Mouse (Mus musculus) stomach, embryonic 16.5 days (tissue): ENCODE measurements around the gene Irgq. TPM values are rescaled to one million over a fixed set of nuclear protein-coding genes. Genes with fewer than 3 reads are reported as not detected.
A peak's percentile ranks its signal among the peaks of the same experiment; 100 is the strongest.
"Not testable (repeated sequence)": the region's sequence is repeated elsewhere in the genome, so short reads cannot be mapped to it uniquely, and the experiment has no call there.

Experiments
- ATAC-seq: fragments of 200-750 bp; cut with Nextera tagmentation; 2 replicates; pipeline ENCODE4 v1.8.0; 2017; ENCODE audit warnings: moderate number of reproducible peaks, moderate TSS enrichment; ENCODE audit not compliant: insufficient read depth, low FRiP score
- H3K27ac ChIP-seq: fragments of 300-500 bp; sonication (generic); 2 replicates; pipeline ENCODE4 v1.5.1; 2014; ENCODE audit warnings: low read length
- H3K27me3 ChIP-seq: fragments of 300-500 bp; sonication (generic); 2 replicates; pipeline ENCODE4 v1.6.1; 2014; ENCODE audit warnings: low read length, control low read depth, mixed read lengths; ENCODE audit not compliant: control insufficient read depth, insufficient read depth
- H3K36me3 ChIP-seq: fragments of 300-500 bp; sonication (generic); 2 replicates; pipeline ENCODE4 v1.6.1; 2014; ENCODE audit warnings: low read length; ENCODE audit not compliant: control insufficient read depth, insufficient read depth
- H3K4me1 ChIP-seq: fragments of 300-500 bp; sonication (generic); 2 replicates; pipeline ENCODE4 v1.6.1; 2014; ENCODE audit warnings: low read length, control low read depth, mixed read lengths; ENCODE audit not compliant: control insufficient read depth, insufficient read depth
- H3K4me2 ChIP-seq: fragments of 300-500 bp; sonication (generic); 2 replicates; pipeline ENCODE4 v1.6.1; 2014; ENCODE audit warnings: low read depth, low read length, mixed read lengths
- H3K4me3 ChIP-seq: fragments of 300-500 bp; sonication (generic); replicated peaks from 2 replicates; pipeline ENCODE4 v1.5.1; 2014; ENCODE audit warnings: mild to moderate bottlenecking, low read length
- H3K9ac ChIP-seq: fragments of 300-500 bp; sonication (generic); 2 replicates; pipeline ENCODE4 v1.6.1; 2014; ENCODE audit warnings: low read length
- H3K9me3 ChIP-seq: fragments of 300-500 bp; sonication (generic); replicated peaks from 2 replicates; pipeline ENCODE4 v1.6.1; 2016; ENCODE audit warnings: low read length, control low read depth; ENCODE audit not compliant: control insufficient read depth
- WGBS: fragments of 180-500 bp; shearing (Covaris S2); extraction: QIAGEN DNeasy Blood & Tissue Kit; methylation state at CpG from one replicate; pipeline ENCODE4 v1.1.7; 2014; 5-methylcytosine and 5-hydroxymethylcytosine counted together
- polyA plus RNA-seq: library from polyadenylated mRNA; unstranded; fragments of >200 nt; fragmentation: Nextera tagmentation; extraction: Ambion mirVana; gene quantifications from 2 replicates; pipeline ENCODE4 v1.2.1, GENCODE M21; 2015

Gene Irgq
- 5.5 and 5.6 TPM in 2 replicates for polyA plus RNA-seq

GRCm38 (mm10) chr7:24530062-24530931 is at the start of gene Irgq:
Gene Irgq (plus strand): TSS chr7:24530689.
- WGBS: under 1% methylated on average over 44 of the region's 44 CpGs
- peaks cover 14% of the 10 kb centered on the region for H3K4me1 ChIP-seq
- H3K4me2 ChIP-seq: peak within 1 kb of the TSS; percentile 93
- peak within 1 kb of the TSS; percentile 74 for H3K4me3 ChIP-seq
- H3K9me3 ChIP-seq: no peaks in the 10 kb centered on the region
- peaks cover 11% of the 10 kb centered on the region; the same call in 1 of the 2 replicates for H3K36me3 ChIP-seq
- peak; percentile 94 for ATAC-seq
- H3K27me3 ChIP-seq: no peaks in the 10 kb centered on the region
- peak within 1 kb of the TSS; percentile 94 for H3K27ac ChIP-seq
- H3K9ac ChIP-seq: peak within 1 kb of the TSS; percentile 91

GRCm38 (mm10) chr7:24480986-24481473 is 49.5 kb upstream of the Irgq start:
- Histone ChIP-seq H3K9me3 (no peaks in the 10 kb centered on the region), H3K4me2 (peak overlapping the region; percentile 97), H3K9ac (peak overlapping the region; percentile 80), H3K27me3 (peaks cover 7% of the 10 kb centered on the region; the same call in 1 of the 2 replicates), H3K27ac (peak overlapping the region; percentile 35; the same call in 1 of the 2 replicates), H3K36me3 (no peaks in the 10 kb centered on the region), H3K4me1 (peaks cover 14% of the 10 kb centered on the region), H3K4me3 (peak overlapping the region; percentile 61)
- WGBS: 16% methylated on average over 14 of the region's 14 CpGs
- ATAC-seq: peak; percentile 1; the same call in 1 of the 2 replicates

- H3K27ac ChIP-seq: peak within 1 kb of the TSS; percentile 33; the same call in 1 of the 2 replicates
- H3K9me3 ChIP-seq: no peaks in the 10 kb centered on the region
- no peaks in the 10 kb centered on the region for H3K36me3 ChIP-seq
- H3K9ac ChIP-seq: peak within 1 kb of the TSS; percentile 80
- H3K27me3 ChIP-seq: peaks cover 7% of the 10 kb centered on the region; the same call in 1 of the 2 replicates
- WGBS: under 1% methylated on average over 71 of the region's 83 CpGs
- H3K4me2 ChIP-seq: peak within 1 kb of the TSS; percentile 97
- ATAC-seq: peak; percentile 89
- H3K4me3 ChIP-seq: peak within 1 kb of the TSS; percentile 61
- H3K4me1 ChIP-seq: peaks cover 14% of the 10 kb centered on the region
Measured at GRCm38 (mm10) chr7:24481474-24482207, 48.8 kb upstream of the Irgq start, which contains the start of gene Cadm4. Gene Cadm4 (plus strand): TSS chr7:24482023.

- Histone ChIP-seq H3K9ac (peak overlapping the region; percentile 80), H3K27me3 (peaks cover 7% of the 10 kb centered on the region; the same call in 1 of the 2 replicates), H3K4me3 (peak overlapping the region; percentile 61), H3K36me3 (no peaks in the 10 kb centered on the region), H3K4me1 (peaks cover 17% of the 10 kb centered on the region), H3K27ac (no peak overlapping the region), H3K9me3 (no peaks in the 10 kb centered on the region), H3K4me2 (peak overlapping the region; percentile 97)
- ATAC-seq: no peak
- whole genome bisulfite sequencing: 5% methylated on average over 13 of the region's 38 CpGs
Measured at GRCm38 (mm10) chr7:24482208-24483020, 48.1 kb upstream of the Irgq start.

GRCm38 (mm10) chr7:24483291-24483690 is 47.2 kb upstream of the Irgq start:
- not testable (repeated sequence) for ATAC-seq, H3K9me3 ChIP-seq, H3K27ac ChIP-seq, H3K4me3 ChIP-seq, H3K27me3 ChIP-seq, H3K36me3 ChIP-seq, H3K4me2 ChIP-seq, H3K9ac ChIP-seq
- H3K4me1 ChIP-seq: peaks cover 17% of the 10 kb centered on the region
- WGBS: 55% methylated on average over 6 of the region's 6 CpGs

DNA sequence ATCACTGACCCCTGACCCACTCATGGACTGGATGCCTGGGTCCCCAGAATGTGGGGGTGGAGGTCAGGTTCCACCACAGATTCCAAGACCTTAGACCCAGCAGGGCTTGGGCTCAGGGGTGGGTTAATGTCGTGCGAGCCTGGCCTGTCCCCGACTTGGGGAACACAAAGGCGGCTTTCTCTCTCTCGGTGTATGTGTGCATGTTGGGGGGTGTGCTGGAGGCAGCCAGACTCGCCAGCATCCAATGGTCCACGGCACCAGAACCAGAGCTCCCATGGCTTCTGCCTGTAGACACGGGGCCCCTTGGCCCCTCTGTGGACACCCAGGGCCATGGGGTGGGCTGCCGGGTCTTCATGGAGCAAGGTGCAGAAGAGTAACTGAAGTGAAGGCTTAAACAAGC is 45.0 kb upstream of the Irgq start:
- Histone ChIP-seq H3K4me3 (no peak overlapping the region), H3K4me2 (no peak overlapping the region), H3K9me3 (no peaks in the 10 kb centered on the region), H3K27me3 (peaks cover 7% of the 10 kb centered on the region; the same call in 1 of the 2 replicates), H3K36me3 (no peaks in the 10 kb centered on the region), H3K27ac (no peak overlapping the region), H3K4me1 (peaks cover 14% of the 10 kb centered on the region), H3K9ac (no peak overlapping the region)
- WGBS: 84% methylated on average over 9 of the region's 9 CpGs
- no peak for ATAC-seq

- H3K27me3 ChIP-seq: peaks cover 7% of the 10 kb centered on the region; the same call in 1 of the 2 replicates
- 40% methylated on average over 9 of the region's 9 CpGs for WGBS
- no peak overlapping the region; the same call in 1 of the 2 replicates for H3K27ac ChIP-seq
- H3K4me2 ChIP-seq: no peak overlapping the region
- no peaks in the 10 kb centered on the region for H3K36me3 ChIP-seq
- H3K9me3 ChIP-seq: no peaks in the 10 kb centered on the region
- H3K9ac ChIP-seq: no peak overlapping the region; the same call in 1 of the 2 replicates
- H3K4me1 ChIP-seq: 0 out of 2 replicates have a peak, but pooled peaks cover 3% of the 10 kb centered on the region
- no peak overlapping the region for H3K4me3 ChIP-seq
- ATAC-seq: peak; percentile 44
Measured at GRCm38 (mm10) chr7:24486654-24487130, 43.8 kb upstream of the Irgq start.

DNA sequence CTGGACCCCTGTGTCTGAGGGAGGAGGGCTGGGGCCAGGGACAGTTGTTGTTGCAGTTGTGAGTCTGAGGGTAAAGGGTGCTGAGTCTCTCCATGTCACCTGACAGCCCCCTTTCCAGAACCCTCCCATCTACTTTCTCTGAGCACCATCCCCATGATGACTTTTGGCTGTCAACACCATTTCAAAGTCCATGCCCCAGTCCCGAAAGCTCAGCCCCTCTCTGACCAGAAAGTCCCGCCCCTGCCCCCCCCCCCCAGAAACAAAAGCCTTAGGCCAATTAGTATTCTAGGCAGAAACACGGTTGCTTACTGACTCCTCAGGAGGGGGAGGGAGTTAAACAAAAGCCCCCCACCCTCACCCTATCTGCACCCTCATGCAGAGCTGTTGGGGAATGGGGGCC is 43.1 kb upstream of the Irgq start:
- peaks cover 7% of the 10 kb centered on the region; the same call in 1 of the 2 replicates for H3K27me3 ChIP-seq
- H3K9me3 ChIP-seq: no peaks in the 10 kb centered on the region
- 47% methylated on average over 3 of the region's 3 CpGs for WGBS
- ATAC-seq: no peak
- H3K4me2 ChIP-seq: no peak overlapping the region
- H3K4me1 ChIP-seq: 0 out of 2 replicates have a peak, but pooled peaks cover 3% of the 10 kb centered on the region
- H3K36me3 ChIP-seq: no peaks in the 10 kb centered on the region
- no peak overlapping the region for H3K27ac ChIP-seq
- no peak overlapping the region for H3K4me3 ChIP-seq
- H3K9ac ChIP-seq: no peak overlapping the region
